Mouse (Mus musculus) ES-Bruce4 (cell line): ENCODE measurements around the gene Wdr63. TPM values are rescaled to one million over a fixed set of nuclear protein-coding genes. Genes with fewer than 3 reads are reported as not detected.

Experiments
- H3K27ac ChIP-seq: 2 replicates; pipeline ENCODE4 v1.5.1; 2012; ENCODE audit warnings: low read length, inconsistent platforms; ENCODE audit not compliant: insufficient read depth
- H3K27me3 ChIP-seq: 2 replicates; pipeline ENCODE4 v1.6.1; 2012; ENCODE audit warnings: mild to moderate bottlenecking, low read length, inconsistent platforms; ENCODE audit not compliant: control insufficient read depth, poor library complexity, insufficient read depth, severe bottlenecking
- H3K36me3 ChIP-seq: 2 replicates; pipeline ENCODE4 v1.6.1; 2012; ENCODE audit warnings: inconsistent platforms, mild to moderate bottlenecking, low read length, moderate library complexity; ENCODE audit not compliant: control insufficient read depth, poor library complexity, insufficient read depth, severe bottlenecking
- H3K4me1 ChIP-seq: one replicate; pipeline ENCODE4 v1.8.1; 2011; ENCODE audit warnings: low read length; ENCODE audit not compliant: control insufficient read depth, insufficient read depth
- H3K4me3 ChIP-seq: 2 replicates; pipeline ENCODE4 v1.5.1; 2011; ENCODE audit warnings: low read depth, mild to moderate bottlenecking, low read length
- H3K9ac ChIP-seq: 2 replicates; pipeline ENCODE4 v1.6.1; 2012; ENCODE audit warnings: low read depth, mild to moderate bottlenecking, inconsistent platforms; ENCODE audit not compliant: poor library complexity, severe bottlenecking
- H3K9me3 ChIP-seq: replicated peaks from 2 replicates; pipeline ENCODE4 v1.6.1; 2012; ENCODE audit warnings: mild to moderate bottlenecking, low read length, inconsistent platforms; ENCODE audit not compliant: control insufficient read depth, poor library complexity, insufficient read depth, severe bottlenecking
- CTCF ChIP-seq: IDR thresholded peaks from one replicate; pipeline ENCODE4 v1.8.1; 2011; ENCODE audit warnings: low read depth, low read length
- EP300 ChIP-seq: IDR thresholded peaks from 2 replicates; pipeline ENCODE4 v1.6.1; 2011; ENCODE audit warnings: low read depth, low read length; ENCODE audit not compliant: insufficient read depth
- POLR2A ChIP-seq: IDR thresholded peaks from one replicate; pipeline ENCODE4 v1.8.1; 2011; ENCODE audit warnings: low read length; ENCODE audit not compliant: insufficient read depth
- polyA plus RNA-seq: library from polyadenylated mRNA; stranded (reverse); fragments of >200 nt; gene quantifications from 2 replicates; pipeline ENCODE4 v1.2.4, GENCODE M21; 2011; ENCODE audit warnings: low read depth; ENCODE audit not compliant: missing spikeins, insufficient read depth, insufficient read length

Gene Wdr63
- polyA plus RNA-seq = not detected in 2 replicates

GRCm38 (mm10) chr3:146107921-146108571 is at the start of gene Wdr63:
TSS of gene Wdr63 (minus strand) at chr3:146108130.
- Histone ChIP-seq H3K27me3 (no peaks in the 10 kb centered on the region), H3K4me3 (peak within 1 kb of the TSS; percentile 51; the same call in 1 of the 2 replicates), H3K9ac (no peak within 1 kb of the TSS), H3K27ac (no peak within 1 kb of the TSS), H3K36me3 (no peaks in the 10 kb centered on the region), H3K4me1 (peaks cover 1% of the 10 kb centered on the region), H3K9me3 (no peaks in the 10 kb centered on the region)
- TF ChIP-seq CTCF = no peak
- TF ChIP-seq EP300 = no peak
- no peak for TF ChIP-seq POLR2A

DNA sequence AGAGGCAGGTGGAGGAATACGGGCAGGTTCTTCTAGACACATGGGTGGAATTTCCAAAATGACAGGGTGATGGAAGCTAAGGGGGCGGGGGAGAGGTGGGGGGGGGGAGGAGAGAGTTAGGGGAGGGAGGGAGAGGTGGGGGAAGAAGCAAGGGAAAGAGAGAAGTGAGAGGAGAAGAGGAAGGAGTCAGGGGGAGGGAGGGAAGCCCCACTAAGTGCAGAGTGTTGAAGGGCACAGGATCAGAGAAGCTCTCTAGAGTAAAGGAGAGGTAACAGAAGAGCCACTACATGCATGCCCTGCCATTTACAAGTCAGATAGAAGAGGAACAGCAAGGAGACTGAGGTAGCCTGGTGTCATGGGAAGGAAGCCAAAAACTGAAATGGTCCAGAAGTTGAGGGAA is 48.9 kb upstream of the Wdr63 start:
- TF ChIP-seq EP300 = no peak
- no peak for TF ChIP-seq POLR2A
- no peak for TF ChIP-seq CTCF

DNA sequence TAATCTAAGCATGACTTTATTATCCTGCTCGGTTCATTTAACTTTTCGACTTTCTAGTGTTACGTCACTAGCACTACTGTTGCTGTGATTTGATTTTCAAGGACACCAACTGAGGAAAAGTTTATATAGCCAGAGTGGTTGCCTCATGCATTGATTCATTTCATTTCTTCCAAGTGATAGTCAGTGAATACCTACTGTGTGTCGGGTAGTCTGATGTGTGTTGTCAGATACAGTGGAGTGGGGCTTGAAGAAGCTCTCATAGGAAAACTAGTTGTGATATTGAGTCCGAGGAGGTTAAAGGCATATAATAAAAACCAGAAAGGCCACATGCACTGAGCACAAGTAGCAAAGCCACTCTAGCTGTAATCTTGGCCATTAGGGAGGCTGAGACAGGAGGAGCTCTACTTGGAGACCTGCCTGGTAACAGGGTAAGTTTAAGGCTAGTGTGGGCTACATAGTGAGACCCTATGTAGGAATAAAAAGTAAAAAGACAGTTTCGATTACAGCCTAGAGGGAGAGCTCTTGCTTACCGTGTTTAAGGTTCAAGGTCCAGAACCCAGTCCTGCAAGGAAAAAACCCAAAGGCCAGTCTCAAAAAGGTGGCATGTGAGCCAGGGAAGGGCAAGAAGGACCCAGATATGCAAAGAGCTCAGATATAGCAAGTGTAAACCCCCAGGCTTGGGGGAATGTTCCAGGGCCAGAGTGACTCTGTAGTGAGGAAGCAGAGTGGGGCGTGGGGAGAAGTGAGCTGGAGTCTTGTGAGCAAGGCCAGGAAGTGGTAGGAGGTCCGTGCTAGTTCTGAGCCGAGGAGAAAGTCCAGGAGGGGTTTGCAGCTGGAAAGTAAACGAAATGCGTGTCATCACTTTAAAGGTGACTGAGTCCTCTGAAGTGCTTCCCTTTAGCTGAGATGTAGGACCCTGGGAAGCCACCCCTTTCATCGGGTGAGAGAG is 48.0 kb upstream of the Wdr63 start:
- no peaks in the 10 kb centered on the region for H3K9me3 ChIP-seq
- no peak overlapping the region for H3K4me3 ChIP-seq
- H3K27ac ChIP-seq = no peak overlapping the region
- H3K27me3 ChIP-seq = no peaks in the 10 kb centered on the region; the same call in 1 of the 2 replicates
- no peaks in the 10 kb centered on the region for H3K4me1 ChIP-seq
- TF ChIP-seq EP300 (no peak), CTCF (no peak), POLR2A (no peak)
- no peak overlapping the region for H3K9ac ChIP-seq
- no peaks in the 10 kb centered on the region for H3K36me3 ChIP-seq

More for the DNA sequence above, 48.9 kb upstream of the Wdr63 start:
- Histone ChIP-seq H3K36me3 (no peaks in the 10 kb centered on the region), H3K27ac (no peak overlapping the region), H3K4me3 (no peak overlapping the region), H3K9ac (no peak overlapping the region), H3K27me3 (no peaks in the 10 kb centered on the region; the same call in 1 of the 2 replicates), H3K9me3 (no peaks in the 10 kb centered on the region), H3K4me1 (no peaks in the 10 kb centered on the region)

GRCm38 (mm10) chr3:146153862-146154611 is 46.1 kb upstream of the Wdr63 start:
- no peaks in the 10 kb centered on the region for H3K9me3 ChIP-seq
- H3K9ac ChIP-seq = no peak overlapping the region
- H3K27me3 ChIP-seq = no peaks in the 10 kb centered on the region; the same call in 1 of the 2 replicates
- H3K36me3 ChIP-seq = no peaks in the 10 kb centered on the region
- no peaks in the 10 kb centered on the region for H3K4me1 ChIP-seq
- no peak for TF ChIP-seq CTCF
- TF ChIP-seq POLR2A = no peak
- TF ChIP-seq EP300 = no peak
- no peak overlapping the region for H3K27ac ChIP-seq
- no peak overlapping the region for H3K4me3 ChIP-seq

DNA sequence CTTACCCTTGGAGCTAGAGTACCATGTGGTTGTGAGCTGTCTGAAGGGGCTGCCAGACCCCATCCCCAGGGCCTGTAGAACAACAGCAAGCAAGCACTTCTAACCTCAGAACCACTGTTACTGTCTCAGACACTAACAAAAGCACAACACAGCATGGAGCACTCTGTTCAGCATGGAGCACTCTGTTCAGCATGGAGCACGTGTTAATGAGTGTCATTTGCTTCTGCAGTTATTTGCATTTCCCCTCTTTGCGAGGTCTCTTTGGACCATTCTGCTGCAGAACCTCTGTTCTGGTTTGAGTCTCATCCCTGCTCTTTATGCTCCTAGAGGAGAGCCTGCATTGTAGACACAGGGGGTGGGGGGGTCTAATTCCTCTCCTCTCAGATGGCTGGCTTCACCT is 45.0 kb upstream of the Wdr63 start:
- Histone ChIP-seq H3K27ac (no peak overlapping the region), H3K36me3 (no peaks in the 10 kb centered on the region), H3K27me3 (no peaks in the 10 kb centered on the region; the same call in 1 of the 2 replicates), H3K4me1 (no peaks in the 10 kb centered on the region), H3K9ac (no peak overlapping the region), H3K4me3 (no peak overlapping the region), H3K9me3 (no peaks in the 10 kb centered on the region)
- TF ChIP-seq CTCF = no peak
- TF ChIP-seq EP300 = no peak
- TF ChIP-seq POLR2A = no peak
